Mouse (Mus musculus): ENCODE results near the gene Lrrc3c.
"Not testable (repeated sequence)": the region's sequence is repeated elsewhere in the genome, so short reads cannot be mapped to it uniquely, and the experiment has no call there.

The Lrrc3c gene

GRCm38 (mm10) chr11:98628706-98629105 lies 30.6 kb downstream of the Lrrc3c start:
- DNase-seq (ENCODE audit: low spot score in 2 of 2), result no peak

- DNase-seq (ENCODE audit: low spot score in 2 of 2), result no peak
Measured at GRCm38 (mm10) chr11:98630646-98631045, 32.6 kb downstream of the Lrrc3c start.

- DNase-seq (ENCODE audit: low spot score in 2 of 2), result not testable (repeated sequence)
Measured at GRCm38 (mm10) chr11:98635312-98635970, 37.4 kb downstream of the Lrrc3c start.

DNA sequence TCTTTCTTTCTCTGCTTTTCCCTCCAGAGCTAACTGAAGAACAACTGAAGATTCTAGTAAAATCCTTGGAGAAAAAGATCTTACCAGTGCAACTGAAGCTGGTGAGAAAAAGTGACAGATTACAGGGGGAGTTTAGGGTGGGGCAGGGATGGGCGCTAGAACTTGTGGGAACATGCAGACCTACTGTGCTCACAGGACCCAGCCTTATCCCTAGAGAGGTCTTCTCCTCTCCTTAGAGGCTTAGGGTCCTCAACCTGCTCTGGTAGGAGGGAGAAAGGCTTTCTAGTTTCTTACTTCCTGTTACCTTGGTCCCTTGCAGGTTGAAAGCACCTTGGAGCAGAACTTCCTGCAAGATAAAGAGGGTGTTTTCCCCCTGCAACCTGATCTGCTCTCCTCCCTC lies 39.4 kb downstream of the Lrrc3c start:
- no peak for DNase-seq (ENCODE audit: low spot score in 2 of 2)

DNA sequence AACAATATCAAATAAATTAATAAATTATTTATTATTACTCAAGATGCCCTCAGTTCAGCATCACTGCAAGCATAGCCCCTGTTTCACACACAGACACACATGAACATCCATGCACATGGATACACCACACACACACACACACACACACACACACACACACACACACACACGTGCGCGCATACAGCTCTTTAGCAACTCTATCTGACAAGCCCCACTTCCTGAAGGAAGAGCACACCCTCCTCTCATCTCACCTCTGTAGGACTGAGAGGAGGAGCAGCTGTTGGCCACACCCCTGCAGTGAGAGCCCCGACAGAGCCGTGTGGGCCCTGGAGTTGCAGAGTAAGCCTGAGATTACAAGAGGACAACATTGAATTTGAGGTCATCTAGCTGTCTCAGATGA lies 42.0 kb downstream of the Lrrc3c start:
- no peak for DNase-seq (ENCODE audit: low spot score in 2 of 2)

GRCm38 (mm10) chr11:98644757-98645156 lies 46.7 kb downstream of the Lrrc3c start:
- no peak for DNase-seq (ENCODE audit: low spot score in 2 of 2)

DNA sequence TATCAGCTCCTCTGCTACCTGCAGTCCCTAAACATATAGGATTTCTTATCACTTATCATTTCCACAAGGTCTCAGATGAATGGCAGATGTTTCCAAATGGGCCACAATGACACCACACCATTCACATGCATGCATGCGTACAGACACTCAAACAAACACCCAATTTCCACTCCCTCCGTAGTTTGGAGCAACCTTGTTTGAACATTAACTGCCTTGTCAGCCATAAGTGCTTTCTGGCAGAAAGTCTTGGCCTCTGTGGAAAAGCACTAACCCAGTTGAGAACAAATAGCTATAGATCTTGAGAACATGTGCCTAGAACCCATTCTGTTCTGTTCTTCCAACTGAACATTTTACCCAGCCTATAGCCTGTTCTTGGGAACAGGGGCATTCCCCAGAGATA lies 47.9 kb downstream of the Lrrc3c start:
- no peak for DNase-seq (ENCODE audit: low spot score in 2 of 2)

GRCm38 (mm10) chr11:98646459-98646858 lies 48.4 kb downstream of the Lrrc3c start, which contains the start of gene Gsdma2:
Gene Gsdma2 (plus strand): TSS chr11:98646759.
- no peak for DNase-seq (ENCODE audit: low spot score in 2 of 2)
